ENCODE assay signal across 22 mouse cellular contexts in genomic region chr6:29363129-29363515, GRCm38 (mm10). TPM values are rescaled to one million over a fixed set of nuclear protein-coding genes. Genes with fewer than 3 reads are reported as not detected.
DNase-seq lines count a peak whose midpoint lies in the region; ATAC-seq and TF ChIP-seq lines count a peak whose summit lies in the region.
"Had no signal": no experiment of that assay in that cellular context is flagged by ENCODE, and none has a peak within 500 bp of the region (broad histone marks: within the 10 kb centered on the region; RNA-seq: fewer than 3 reads in every experiment).

No protein-coding gene starts in this region.

- H3K4me1 ChIP-seq in embryonic facial prominence, embryonic 12.5 days: 0 out of 2 replicates have a peak, but pooled peaks cover 5% of the 10 kb centered on the region
- H3K4me1 ChIP-seq in embryonic facial prominence, embryonic 10.5 days: peaks cover 11% of the 10 kb centered on the region
- peaks cover 26% of the 10 kb centered on the region for H3K4me1 ChIP-seq in heart, embryonic 15.5 days (replicated peaks)
- peaks cover 6% of the 10 kb centered on the region for H3K4me1 ChIP-seq in neural tube, embryonic 15.5 days
- H3K4me1 ChIP-seq: midbrain, embryonic 10.5 days had no signal

- no peak overlapping the region for H3K9ac ChIP-seq in embryonic facial prominence, embryonic 12.5 days
- H3K9ac ChIP-seq in heart, embryonic 15.5 days: no peak overlapping the region
- H3K9ac ChIP-seq in neural tube, embryonic 15.5 days (replicated peaks): no peak overlapping the region
- H3K9ac ChIP-seq: liver, postnatal 0 days had no signal

- H3K36me3 ChIP-seq in embryonic facial prominence, embryonic 12.5 days: peaks cover 45% of the 10 kb centered on the region
- peaks cover 86% of the 10 kb centered on the region for H3K36me3 ChIP-seq in embryonic facial prominence, embryonic 10.5 days (replicated peaks)
- peaks cover 34% of the 10 kb centered on the region for H3K36me3 ChIP-seq in heart, embryonic 15.5 days
- peaks cover 28% of the 10 kb centered on the region for H3K36me3 ChIP-seq in neural tube, embryonic 15.5 days

- H3K27me3 ChIP-seq in embryonic facial prominence, embryonic 12.5 days: no peaks in the 10 kb centered on the region
- H3K27me3 ChIP-seq in embryonic facial prominence, embryonic 10.5 days (replicated peaks; ENCODE audit: low read depth, poor library complexity, severe bottlenecking): no peaks in the 10 kb centered on the region
- H3K27me3 ChIP-seq in heart, embryonic 15.5 days: no peaks in the 10 kb centered on the region
- H3K27me3 ChIP-seq in neural tube, embryonic 15.5 days (replicated peaks): no peaks in the 10 kb centered on the region

- H3K9me3 ChIP-seq in embryonic facial prominence, embryonic 12.5 days: no peaks in the 10 kb centered on the region
- no peaks in the 10 kb centered on the region for H3K9me3 ChIP-seq in embryonic facial prominence, embryonic 10.5 days
- no peaks in the 10 kb centered on the region for H3K9me3 ChIP-seq in heart, embryonic 15.5 days (replicated peaks)
- no peaks in the 10 kb centered on the region for H3K9me3 ChIP-seq in neural tube, embryonic 15.5 days (replicated peaks)
- H3K9me3 ChIP-seq: G1E; midbrain, embryonic 10.5 days had no signal

- 75% methylated on average over 3 of the region's 3 CpGs for WGBS in embryonic facial prominence, embryonic 12.5 days
- 80% methylated on average over 3 of the region's 3 CpGs for WGBS in embryonic facial prominence, embryonic 10.5 days
- WGBS in heart, embryonic 15.5 days: 77% methylated on average over 3 of the region's 3 CpGs
- 72% methylated on average over 3 of the region's 3 CpGs for WGBS in neural tube, embryonic 15.5 days

- TF ChIP-seq CTCF in layer of hippocampus, adult 2 months (conservative IDR thresholded peaks at IDR 0.05): no peak

- ATAC-seq in embryonic facial prominence, embryonic 12.5 days (ENCODE audit: insufficient number of reproducible peaks, insufficient read depth, low FRiP score, low TSS enrichment): no peak
- ATAC-seq in heart, embryonic 15.5 days (replicated peaks; ENCODE audit: insufficient number of reproducible peaks, insufficient read depth, low FRiP score, low read depth): no peak
- ATAC-seq in neural tube, embryonic 15.5 days (ENCODE audit: low FRiP score): no peak
- ATAC-seq: CD4-positive, CD25-positive, alpha-beta regulatory T cell, adult 4 months; liver, postnatal 0 days had no signal

- DNase-seq in embryonic facial prominence, embryonic 10.5 days (ENCODE audit: low spot score): no peak
- DNase-seq in heart, adult 18-20 months: no peak
- no peak for DNase-seq in layer of hippocampus, adult 2 months (ENCODE audit: low spot score in 2 of 2)
- no peak for DNase-seq in layer of hippocampus, postnatal 10 days (ENCODE audit: low spot score in 2 of 2)
- no peak for DNase-seq in spleen, postnatal 10 days (ENCODE audit: low spot score in 2 of 2)
- DNase-seq: kidney, adult 8-10 months; kidney, postnatal 25 days; liver; liver, postnatal 0 days; thymus, adult 18-20 months had no signal

- no peak overlapping the region for H3K4me2 ChIP-seq in embryonic facial prominence, embryonic 12.5 days (replicated peaks)
- no peak overlapping the region for H3K4me2 ChIP-seq in heart, embryonic 15.5 days
- no peak overlapping the region for H3K4me2 ChIP-seq in neural tube, embryonic 15.5 days

- no peak overlapping the region for H3K4me3 ChIP-seq in embryonic facial prominence, embryonic 12.5 days
- H3K4me3 ChIP-seq in embryonic facial prominence, embryonic 10.5 days: no peak overlapping the region
- H3K4me3 ChIP-seq in heart, embryonic 15.5 days: no peak overlapping the region
- H3K4me3 ChIP-seq in layer of hippocampus, adult 2 months: no peak overlapping the region
- no peak overlapping the region for H3K4me3 ChIP-seq in neural tube, embryonic 15.5 days (replicated peaks)
- H3K4me3 ChIP-seq: midbrain, embryonic 10.5 days had no signal

- peak overlapping the region; percentile 61; the same call in 1 of the 2 replicates for H3K27ac ChIP-seq in embryonic facial prominence, embryonic 12.5 days
- no peak overlapping the region for H3K27ac ChIP-seq in embryonic facial prominence, embryonic 10.5 days (replicated peaks)
- peak overlapping the region; percentile 28 for H3K27ac ChIP-seq in heart, embryonic 15.5 days
- H3K27ac ChIP-seq in layer of hippocampus, adult 2 months: peak overlapping the region; percentile 54; the same call in 1 of the 2 replicates
- 0 out of 2 replicates have a peak overlapping the region, but pooled peaks have one; percentile 61 for H3K27ac ChIP-seq in neural tube, embryonic 15.5 days (replicated peaks)
- H3K27ac ChIP-seq: midbrain, embryonic 10.5 days had no signal

RNA-seq across cellular contexts. Expression of gene Calu, which starts 15.3 kb away (rescaled TPM):
- 314 and 332 TPM in 2 replicates for polyA plus RNA-seq in embryonic facial prominence, embryonic 12.5 days (2016; fragmentation: Nextera tagmentation; extraction: Ambion mirVana)
- 228 and 237 TPM in 2 replicates for polyA plus RNA-seq in embryonic facial prominence, embryonic 10.5 days (2016; fragmentation: Nextera tagmentation; extraction: Ambion mirVana)
- 354 and 404 TPM in 2 replicates for polyA plus RNA-seq in heart, embryonic 15.5 days (2015; fragmentation: Nextera tagmentation; extraction: Ambion mirVana)
- 100 to 1,000 TPM; 239 to 241 TPM for total RNA-seq in heart, adult 18-20 months (2021)
- total RNA-seq in layer of hippocampus, adult 2 months (2021): 10 to 100 TPM; 65.3 to 67.6 TPM
- 100 to 1,000 TPM; 105 to 109 TPM for total RNA-seq in layer of hippocampus, postnatal 10 days (2021)
- polyA plus RNA-seq in neural tube, embryonic 15.5 days (2015; fragmentation: Nextera tagmentation; extraction: Ambion mirVana): 158 and 182 TPM in 2 replicates

RNA-seq across cellular contexts. Expression of gene Opn1sw, which starts 25.1 kb away (rescaled TPM):
- polyA plus RNA-seq in embryonic facial prominence, embryonic 12.5 days (2016; fragmentation: Nextera tagmentation; extraction: Ambion mirVana): 0.61 and 0.90 TPM in 2 replicates
- 0.25 and 0.40 TPM in 2 replicates for polyA plus RNA-seq in embryonic facial prominence, embryonic 10.5 days (2016; fragmentation: Nextera tagmentation; extraction: Ambion mirVana)
- 0.55 and 0.70 TPM in 2 replicates for polyA plus RNA-seq in heart, embryonic 15.5 days (2015; fragmentation: Nextera tagmentation; extraction: Ambion mirVana)
- not detected for total RNA-seq in heart, adult 18-20 months (2021)
- total RNA-seq in layer of hippocampus, adult 2 months (2021): not detected
- 1 to 10 TPM in 1 of 2 experiments, under 1 TPM in 1; 0.54 to 1.1 TPM for total RNA-seq in layer of hippocampus, postnatal 10 days (2021)
- polyA plus RNA-seq in neural tube, embryonic 15.5 days (2015; fragmentation: Nextera tagmentation; extraction: Ambion mirVana): 0.22 and 0.61 TPM in 2 replicates
- total RNA-seq: adrenal gland, adult 18-20 months; granulocyte monocyte progenitor cell, adult 5-6 weeks; monocyte, adult 5-6 weeks; neutrophil, adult 5-6 weeks had no signal
- polyA plus RNA-seq: G1E had no signal

RNA-seq across cellular contexts. Expression of gene Ccdc136, which starts 33.0 kb away (rescaled TPM):
- polyA plus RNA-seq in embryonic facial prominence, embryonic 12.5 days (2016; fragmentation: Nextera tagmentation; extraction: Ambion mirVana): 26.6 and 26.9 TPM in 2 replicates
- polyA plus RNA-seq in embryonic facial prominence, embryonic 10.5 days (2016; fragmentation: Nextera tagmentation; extraction: Ambion mirVana): 18.6 and 23.1 TPM in 2 replicates
- polyA plus RNA-seq in heart, embryonic 15.5 days (2015; fragmentation: Nextera tagmentation; extraction: Ambion mirVana): 19.1 and 22.1 TPM in 2 replicates
- 1 to 10 TPM; 1.6 to 2.1 TPM for total RNA-seq in heart, adult 18-20 months (2021)
- 10 to 100 TPM; 66.9 to 74.2 TPM for total RNA-seq in layer of hippocampus, adult 2 months (2021)
- total RNA-seq in layer of hippocampus, postnatal 10 days (2021): 10 to 100 TPM; 60.7 to 66.7 TPM
- 49.2 and 53.6 TPM in 2 replicates for polyA plus RNA-seq in neural tube, embryonic 15.5 days (2015; fragmentation: Nextera tagmentation; extraction: Ambion mirVana)
- total RNA-seq: granulocyte monocyte progenitor cell, adult 5-6 weeks; neutrophil, adult 5-6 weeks had no signal

RNA-seq across cellular contexts. Expression of gene Fam71f1, which starts 44.2 kb away (rescaled TPM):
- 0.17 and 0.31 TPM in 2 replicates for polyA plus RNA-seq in embryonic facial prominence, embryonic 12.5 days (2016; fragmentation: Nextera tagmentation; extraction: Ambion mirVana)
- polyA plus RNA-seq in embryonic facial prominence, embryonic 10.5 days (2016; fragmentation: Nextera tagmentation; extraction: Ambion mirVana): not detected in 2 replicates
- 0.08 TPM in 1 of 2 replicates, not detected in the other for polyA plus RNA-seq in heart, embryonic 15.5 days (2015; fragmentation: Nextera tagmentation; extraction: Ambion mirVana)
- total RNA-seq in heart, adult 18-20 months (2021): not detected
- not detected for total RNA-seq in layer of hippocampus, adult 2 months (2021)
- not detected for total RNA-seq in layer of hippocampus, postnatal 10 days (2021)
- polyA plus RNA-seq in neural tube, embryonic 15.5 days (2015; fragmentation: Nextera tagmentation; extraction: Ambion mirVana): 0.20 TPM in 1 of 2 replicates, not detected in the other
- total RNA-seq: adrenal gland, adult 18-20 months; granulocyte monocyte progenitor cell, adult 5-6 weeks; left cerebral cortex, postnatal 10 days; monocyte, adult 5-6 weeks; neutrophil, adult 5-6 weeks had no signal
- polyA plus RNA-seq: CD4-positive, CD25-positive, alpha-beta regulatory T cell, adult 4 months; G1E; hindbrain, embryonic 11.5 days; liver, postnatal 0 days; midbrain, embryonic 10.5 days had no signal
